Mouse (Mus musculus) midbrain, embryonic 16.5 days (tissue): ENCODE measurements at regions not wholly inside any gene's neighbourhood (a gene's known extent, or its start where the extent isn't known, plus 50 kb on each side); places are given as distances from the start of the nearest gene placed in this dataset.

Experiments used
- ATAC-seq: fragments of 200-750 bp; cut with Nextera tagmentation; 2 replicates; pipeline ENCODE4 v1.8.0; 2017; ENCODE audit warnings: moderate TSS enrichment
- H3K27ac ChIP-seq: fragments of 300-500 bp; sonication (generic); 2 replicates; pipeline ENCODE4 v1.5.1; 2014; ENCODE audit warnings: mild to moderate bottlenecking, low read length, mixed read lengths
- H3K27me3 ChIP-seq: fragments of 300-500 bp; sonication (generic); 2 replicates; pipeline ENCODE4 v1.6.1; 2014; ENCODE audit warnings: low read depth, low read length, mixed read lengths; ENCODE audit not compliant: control insufficient read depth, insufficient read depth
- H3K36me3 ChIP-seq: fragments of 300-500 bp; sonication (generic); 2 replicates; pipeline ENCODE4 v1.6.1; 2014; ENCODE audit warnings: mild to moderate bottlenecking, low read length, moderate library complexity, mixed read lengths; ENCODE audit not compliant: control insufficient read depth, insufficient read depth
- H3K4me1 ChIP-seq: fragments of 300-500 bp; sonication (generic); 2 replicates; pipeline ENCODE4 v1.6.1; 2014; ENCODE audit warnings: mild to moderate bottlenecking, low read length, mixed read lengths; ENCODE audit not compliant: control insufficient read depth, insufficient read depth
- H3K4me2 ChIP-seq: fragments of 300-500 bp; sonication (generic); 2 replicates; pipeline ENCODE4 v1.6.1; 2014; ENCODE audit warnings: mild to moderate bottlenecking, low read length, mixed read lengths
- H3K4me3 ChIP-seq: fragments of 300-500 bp; sonication (generic); 2 replicates; pipeline ENCODE4 v1.5.1; 2014; ENCODE audit warnings: low read depth, mild to moderate bottlenecking, low read length, moderate library complexity, mixed read lengths
- H3K9ac ChIP-seq: fragments of 300-500 bp; sonication (generic); 2 replicates; pipeline ENCODE4 v1.6.1; 2014; ENCODE audit warnings: low read depth, low read length, mixed read lengths
- H3K9me3 ChIP-seq: fragments of 300-500 bp; sonication (generic); replicated peaks from 2 replicates; pipeline ENCODE4 v1.6.1; 2014; ENCODE audit warnings: mild to moderate bottlenecking, low read length, mixed read lengths; ENCODE audit not compliant: control insufficient read depth, poor library complexity, severe bottlenecking
- WGBS: fragments of 180-500 bp; shearing (Covaris S2); extraction: QIAGEN DNeasy Blood & Tissue Kit; methylation state at CpG from one replicate; pipeline ENCODE4 v1.1.7; 2014; 5-methylcytosine and 5-hydroxymethylcytosine counted together

GRCm38 (mm10) chr6:93422906-93423305 lies 479.6 kb upstream of the Adamts9 start:
- no peaks in the 10 kb centered on the region for H3K9me3 ChIP-seq
- ATAC-seq = no peak
- H3K9ac ChIP-seq = no peak overlapping the region
- no peaks in the 10 kb centered on the region for H3K27me3 ChIP-seq
- no peaks in the 10 kb centered on the region for H3K4me1 ChIP-seq
- 64% methylated on average over 3 of the region's 3 CpGs for WGBS
- H3K4me3 ChIP-seq = no peak overlapping the region
- no peak overlapping the region for H3K27ac ChIP-seq
- no peaks in the 10 kb centered on the region for H3K36me3 ChIP-seq
- H3K4me2 ChIP-seq = no peak overlapping the region

- Histone ChIP-seq H3K9me3 (no peaks in the 10 kb centered on the region), H3K27ac (no peak overlapping the region), H3K4me1 (no peaks in the 10 kb centered on the region), H3K4me2 (no peak overlapping the region), H3K36me3 (no peaks in the 10 kb centered on the region), H3K4me3 (no peak overlapping the region), H3K9ac (no peak overlapping the region), H3K27me3 (no peaks in the 10 kb centered on the region)
- ATAC-seq = no peak
- WGBS = 54% methylated on average over 4 of the region's 4 CpGs
These were observed 479.0 kb upstream of the Adamts9 start for GRCm38 (mm10) chr6:93422253-93422652.

- WGBS = 78% methylated on average over 6 of the region's 6 CpGs
These were observed 474.3 kb upstream of the Adamts9 start for GRCm38 (mm10) chr6:93417625-93418024.

GRCm38 (mm10) chr6:93416006-93416405 lies 472.7 kb upstream of the Adamts9 start:
- Histone ChIP-seq H3K36me3 (no peaks in the 10 kb centered on the region), H3K9ac (no peak overlapping the region), H3K9me3 (no peaks in the 10 kb centered on the region), H3K27ac (no peak overlapping the region), H3K4me3 (no peak overlapping the region), H3K4me1 (no peaks in the 10 kb centered on the region), H3K27me3 (no peaks in the 10 kb centered on the region), H3K4me2 (no peak overlapping the region)
- 25% methylated on average over 1 of the region's 1 CpGs for WGBS
- ATAC-seq = no peak

More at GRCm38 (mm10) chr6:93417625-93418024, 474.3 kb upstream of the Adamts9 start:
- Histone ChIP-seq H3K27ac (no peak overlapping the region), H3K4me1 (no peaks in the 10 kb centered on the region), H3K36me3 (no peaks in the 10 kb centered on the region), H3K27me3 (no peaks in the 10 kb centered on the region), H3K4me2 (no peak overlapping the region), H3K4me3 (no peak overlapping the region), H3K9ac (no peak overlapping the region), H3K9me3 (no peaks in the 10 kb centered on the region)
- ATAC-seq = no peak

GRCm38 (mm10) chr6:93411077-93411452 lies 467.8 kb upstream of the Adamts9 start:
- H3K27ac ChIP-seq = no peak overlapping the region
- ATAC-seq = no peak
- no peaks in the 10 kb centered on the region for H3K9me3 ChIP-seq
- 85% methylated on average over 3 of the region's 3 CpGs for WGBS
- no peak overlapping the region for H3K9ac ChIP-seq
- H3K36me3 ChIP-seq = no peaks in the 10 kb centered on the region
- H3K27me3 ChIP-seq = no peaks in the 10 kb centered on the region
- H3K4me2 ChIP-seq = no peak overlapping the region
- H3K4me1 ChIP-seq = no peaks in the 10 kb centered on the region
- H3K4me3 ChIP-seq = no peak overlapping the region

DNA sequence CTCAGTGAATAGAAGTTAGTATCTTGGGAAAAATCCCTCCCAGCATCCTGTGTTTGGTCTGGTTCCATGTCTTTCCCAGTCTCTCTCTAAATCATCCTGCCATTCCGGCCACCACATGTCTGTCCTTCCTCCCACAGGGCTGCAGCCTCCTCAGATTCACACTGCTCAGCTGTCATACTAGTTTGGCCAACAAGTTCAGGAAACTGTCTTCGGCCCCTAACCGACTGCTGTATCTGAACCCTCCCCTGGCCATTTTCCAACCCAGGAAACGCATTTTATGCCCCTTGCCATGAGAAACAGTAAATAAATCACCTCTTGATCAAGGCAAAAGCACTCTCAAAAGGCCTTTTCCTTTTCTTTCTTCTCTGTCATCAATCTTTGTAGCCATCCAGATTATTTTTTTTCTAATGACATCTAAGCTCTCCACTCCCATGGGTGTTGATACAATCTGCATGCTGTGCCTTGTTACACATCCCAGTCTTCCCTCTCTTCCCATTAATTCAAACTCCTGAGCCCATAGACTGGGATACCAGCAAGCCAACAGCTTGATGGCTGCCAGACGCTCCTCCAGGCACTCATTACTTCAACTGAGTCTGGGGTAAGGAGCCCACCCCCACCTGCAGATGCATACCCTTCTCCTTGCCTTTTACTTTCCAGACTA lies 467.3 kb upstream of the Adamts9 start:
- no peaks in the 10 kb centered on the region for H3K36me3 ChIP-seq
- no peak overlapping the region for H3K4me2 ChIP-seq
- no peak overlapping the region for H3K9ac ChIP-seq
- no peaks in the 10 kb centered on the region for H3K27me3 ChIP-seq
- WGBS = 76% methylated on average over 5 of the region's 5 CpGs
- no peak overlapping the region for H3K4me3 ChIP-seq
- no peaks in the 10 kb centered on the region for H3K4me1 ChIP-seq
- H3K27ac ChIP-seq = no peak overlapping the region
- no peak for ATAC-seq
- no peaks in the 10 kb centered on the region for H3K9me3 ChIP-seq

GRCm38 (mm10) chr6:93398551-93398950 lies 455.3 kb upstream of the Adamts9 start:
- no peak overlapping the region for H3K4me3 ChIP-seq
- H3K27me3 ChIP-seq = no peaks in the 10 kb centered on the region
- ATAC-seq = no peak
- 80% methylated on average over 2 of the region's 2 CpGs for WGBS
- H3K9me3 ChIP-seq = no peaks in the 10 kb centered on the region
- no peak overlapping the region for H3K9ac ChIP-seq
- no peaks in the 10 kb centered on the region for H3K36me3 ChIP-seq
- no peak overlapping the region for H3K4me2 ChIP-seq
- peaks cover 4% of the 10 kb centered on the region; the same call in 1 of the 2 replicates for H3K4me1 ChIP-seq
- no peak overlapping the region for H3K27ac ChIP-seq

GRCm38 (mm10) chr6:93397074-93397473 lies 453.8 kb upstream of the Adamts9 start:
- no peak overlapping the region for H3K4me2 ChIP-seq
- no peak overlapping the region for H3K9ac ChIP-seq
- H3K36me3 ChIP-seq = no peaks in the 10 kb centered on the region
- no peak overlapping the region for H3K27ac ChIP-seq
- H3K4me1 ChIP-seq = peaks cover 5% of the 10 kb centered on the region; the same call in 1 of the 2 replicates
- H3K4me3 ChIP-seq = no peak overlapping the region
- no peak for ATAC-seq
- 24% methylated on average over 5 of the region's 5 CpGs for WGBS
- no peaks in the 10 kb centered on the region for H3K9me3 ChIP-seq
- no peaks in the 10 kb centered on the region for H3K27me3 ChIP-seq

DNA sequence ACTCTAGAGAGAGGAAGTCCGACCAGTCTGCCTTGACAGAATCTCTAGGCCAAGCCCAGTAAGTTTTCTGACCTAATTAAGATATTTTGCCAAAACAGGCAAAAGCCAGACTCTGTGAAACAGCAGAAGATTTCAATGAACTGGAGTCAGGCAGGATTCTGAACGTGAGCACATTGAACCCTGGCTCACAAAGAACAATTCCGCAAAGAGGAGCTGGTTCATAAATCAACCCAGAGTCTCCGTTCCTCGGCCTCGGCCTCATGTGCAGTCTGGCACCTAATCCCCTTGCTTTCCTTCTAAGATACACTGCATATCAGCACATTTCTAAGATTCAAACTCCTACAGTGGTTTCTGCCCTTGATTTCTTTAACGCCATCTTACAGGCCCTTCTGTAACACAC lies 452.7 kb upstream of the Adamts9 start:
- Histone ChIP-seq H3K27me3 (no peaks in the 10 kb centered on the region), H3K36me3 (no peaks in the 10 kb centered on the region), H3K27ac (no peak overlapping the region), H3K9me3 (no peaks in the 10 kb centered on the region), H3K9ac (no peak overlapping the region), H3K4me3 (no peak overlapping the region), H3K4me2 (no peak overlapping the region), H3K4me1 (peaks cover 7% of the 10 kb centered on the region; the same call in 1 of the 2 replicates)
- WGBS = 75% methylated on average over 7 of the region's 7 CpGs
- ATAC-seq = no peak
